Mouse (Mus musculus) MEL (cell line): ENCODE results near the gene Cklf. TPM values are rescaled to one million over a fixed set of nuclear protein-coding genes. Genes with fewer than 3 reads are reported as not detected.

Experiments
- DNase-seq: peaks from one replicate; pipeline ENCODE4 v3.0.0; 2011; ENCODE audit warnings: low read depth, low spot score
- H3K27ac ChIP-seq: 2 replicates; pipeline ENCODE4 v1.5.1; 2012; ENCODE audit warnings: low read depth, mild to moderate bottlenecking, control low read depth, low read length, moderate library complexity; ENCODE audit not compliant: control insufficient read depth
- H3K27me3 ChIP-seq, 2 experiments: fragments of 150-350 bp in 1 of 2; sonication (generic) in 1 of 2; 2 replicates each; pipeline ENCODE4 v1.6.1; 2012; ENCODE audit warnings: low read length in 2 of 2, mild to moderate bottlenecking in 2 of 2, improper control_type of control experiment in 1 of 2, moderate library complexity in 1 of 2; ENCODE audit not compliant: insufficient read depth in 2 of 2, control insufficient read depth in 1 of 2
- H3K36me3 ChIP-seq, 2 experiments: 2 replicates each; pipeline ENCODE4 v1.6.1; 2012 to 2014; ENCODE audit warnings: low read length in 2 of 2, improper control_type of control experiment in 1 of 2, inconsistent platforms in 1 of 2, mild to moderate bottlenecking in 1 of 2; ENCODE audit not compliant: insufficient read depth in 2 of 2, control insufficient read depth in 1 of 2
- H3K4me1 ChIP-seq, 2 experiments: fragments of 150-350 bp in 1 of 2; sonication (generic) in 1 of 2; 2 replicates each; pipeline ENCODE4 v1.6.1; 2012; ENCODE audit warnings: low read length in 2 of 2, improper control_type of control experiment in 1 of 2, mild to moderate bottlenecking in 1 of 2; ENCODE audit not compliant: insufficient read depth in 2 of 2, control insufficient read depth in 1 of 2
- H3K4me3 ChIP-seq, 2 experiments: fragments of 150-350 bp in 1 of 2; sonication (generic) in 1 of 2; 2 replicates each; pipeline ENCODE4 v1.5.1; 2012; ENCODE audit warnings: low read depth in 2 of 2, low read length in 2 of 2, mild to moderate bottlenecking in 2 of 2, moderate library complexity in 2 of 2, control low read depth in 1 of 2, improper control_type of control experiment in 1 of 2; ENCODE audit not compliant: control insufficient read depth in 1 of 2, insufficient read depth in 1 of 2
- H3K79me2 ChIP-seq: 2 replicates; pipeline ENCODE4 v1.6.1; 2012; ENCODE audit warnings: mild to moderate bottlenecking, low read length, moderate library complexity; ENCODE audit not compliant: control insufficient read depth, poor library complexity, insufficient read depth
- H3K9ac ChIP-seq: 2 replicates; pipeline ENCODE4 v1.6.1; 2012; ENCODE audit warnings: low read depth, mild to moderate bottlenecking, control low read depth, low read length, moderate library complexity; ENCODE audit not compliant: control insufficient read depth, poor library complexity, severe bottlenecking
- H3K9me3 ChIP-seq: fragments of 150-350 bp; sonication (generic); replicated peaks from 2 replicates; pipeline ENCODE4 v1.6.1; 2012; ENCODE audit warnings: mild to moderate bottlenecking, low read length, improper control_type of control experiment, moderate library complexity; ENCODE audit not compliant: insufficient read depth
- CHD1 ChIP-seq: IDR thresholded peaks from 2 replicates; pipeline ENCODE4 v1.6.1; 2012; ENCODE audit warnings: low read depth, mild to moderate bottlenecking, inconsistent platforms, low read length, improper control_type of control experiment
- CTCF ChIP-seq, 3 experiments: IDR thresholded peaks in 2 of 3; conservative IDR thresholded peaks in 1 of 3; 2 replicates each; pipeline ENCODE4 v1.5.1; 2011 to 2012; ENCODE audit warnings: low read length in 3 of 3, low read depth in 2 of 3, mild to moderate bottlenecking in 2 of 3, improper control_type of control experiment in 1 of 3, inconsistent platforms in 1 of 3, mixed read lengths in 1 of 3, moderate library complexity in 1 of 3; ENCODE audit not compliant: control insufficient read depth in 1 of 3, insufficient read depth in 1 of 3, poor library complexity in 1 of 3, severe bottlenecking in 1 of 3
- E2F4 ChIP-seq: IDR thresholded peaks from 2 replicates; pipeline ENCODE4 v1.6.1; 2011; ENCODE audit warnings: low read depth, low read length, improper control_type of control experiment, borderline replicate concordance
- EP300 ChIP-seq, 2 experiments: IDR thresholded peaks; 2 replicates each; pipeline ENCODE4 v1.6.1; 2011; ENCODE audit warnings: improper control_type of control experiment in 2 of 2, low read length in 2 of 2, low read depth in 1 of 2, mild to moderate bottlenecking in 1 of 2
- ETS1 ChIP-seq: IDR thresholded peaks from 2 replicates; pipeline ENCODE4 v1.6.1; 2012; ENCODE audit warnings: low read depth, mild to moderate bottlenecking, inconsistent platforms, low read length, improper control_type of control experiment, moderate library complexity
- GABPA ChIP-seq: IDR thresholded peaks from 2 replicates; pipeline ENCODE4 v1.6.1; 2012; ENCODE audit warnings: low read depth, mild to moderate bottlenecking, inconsistent platforms, low read length, improper control_type of control experiment, moderate library complexity
- GATA1 ChIP-seq: IDR thresholded peaks from 2 replicates; pipeline ENCODE4 v1.6.1; 2011; ENCODE audit warnings: low read depth, low read length, improper control_type of control experiment
- HCFC1 ChIP-seq: IDR thresholded peaks from 2 replicates; pipeline ENCODE4 v1.6.1; 2012; ENCODE audit warnings: low read depth, mild to moderate bottlenecking, inconsistent platforms, low read length, improper control_type of control experiment, moderate library complexity
- JUND ChIP-seq: IDR thresholded peaks from 2 replicates; pipeline ENCODE4 v1.6.1; 2011; ENCODE audit warnings: low read depth, mild to moderate bottlenecking, improper control_type of control experiment, low read length
- KAT2A ChIP-seq: conservative IDR thresholded peaks from 2 replicates; pipeline ENCODE4 v1.6.1; 2012; ENCODE audit warnings: low read depth, low read length, improper control_type of control experiment, inconsistent platforms
- MAFK ChIP-seq: IDR thresholded peaks from 2 replicates; pipeline ENCODE4 v1.6.1; 2011; ENCODE audit warnings: low read depth, mild to moderate bottlenecking, low read length, improper control_type of control experiment, borderline replicate concordance
- MAX ChIP-seq: IDR thresholded peaks from 2 replicates; pipeline ENCODE4 v1.6.1; 2011; ENCODE audit warnings: low read length, improper control_type of control experiment
- MAZ ChIP-seq: IDR thresholded peaks from 2 replicates; pipeline ENCODE4 v1.6.1; 2012; ENCODE audit warnings: low read depth, mild to moderate bottlenecking, inconsistent platforms, low read length, improper control_type of control experiment
- MXI1 ChIP-seq: IDR thresholded peaks from 2 replicates; pipeline ENCODE4 v1.6.1; 2011; ENCODE audit warnings: mild to moderate bottlenecking, low read depth, low read length, improper control_type of control experiment
- MYC ChIP-seq: IDR thresholded peaks from 2 replicates; pipeline ENCODE4 v1.6.1; 2011; ENCODE audit warnings: low read depth, mild to moderate bottlenecking, low read length, improper control_type of control experiment, moderate library complexity
- NELFE ChIP-seq: IDR thresholded peaks from 2 replicates; pipeline ENCODE4 v1.6.1; 2011; ENCODE audit warnings: low read depth, low read length, improper control_type of control experiment
- POLR2AphosphoS2 ChIP-seq: IDR thresholded peaks from 2 replicates; pipeline ENCODE4 v1.6.1; 2011; ENCODE audit warnings: low read length, improper control_type of control experiment
- RAD21 ChIP-seq: IDR thresholded peaks from 2 replicates; pipeline ENCODE4 v1.6.1; 2011; ENCODE audit warnings: mild to moderate bottlenecking, low read depth, low read length, improper control_type of control experiment
- TBP ChIP-seq: IDR thresholded peaks from 2 replicates; pipeline ENCODE4 v1.8.0; 2011; ENCODE audit warnings: low read depth, low read length, improper control_type of control experiment
- USF1 ChIP-seq: IDR thresholded peaks from 2 replicates; pipeline ENCODE4 v1.6.1; 2014; ENCODE audit warnings: low read depth, mild to moderate bottlenecking, inconsistent platforms, low read length, improper control_type of control experiment, moderate library complexity
- ZC3H11A ChIP-seq: IDR thresholded peaks from 2 replicates; pipeline ENCODE4 v1.6.1; 2012; ENCODE audit warnings: low read depth, mild to moderate bottlenecking, inconsistent platforms, low read length, improper control_type of control experiment
- ZKSCAN1 ChIP-seq: IDR thresholded peaks from 2 replicates; pipeline ENCODE4 v1.6.1; 2012; ENCODE audit warnings: low read depth, mild to moderate bottlenecking, inconsistent platforms, low read length, improper control_type of control experiment, moderate library complexity
- ZNF384 ChIP-seq: IDR thresholded peaks from 2 replicates; pipeline ENCODE4 v1.6.1; 2012; ENCODE audit warnings: low read depth, mild to moderate bottlenecking, inconsistent platforms, low read length, improper control_type of control experiment
- polyA plus RNA-seq, 2 experiments: library from polyadenylated mRNA; stranded (reverse) in 1 of 2; unstranded in 1 of 2; fragments of >175 nt in 1 of 2; fragments of >200 nt in 1 of 2; gene quantifications; 2 replicates each; pipeline versions ENCODE4 v1.2.1 to v1.2.4; 2012; ENCODE audit warnings: low replicate concordance in 2 of 2, low read depth in 1 of 2; ENCODE audit not compliant: insufficient read length in 2 of 2, insufficient read depth in 1 of 2, missing spikeins in 1 of 2
- total RNA-seq: library from RNA; depleted of rRNA; stranded (reverse); fragments of 300-350 nt; gene quantifications from 2 replicates; pipeline ENCODE4 v1.2.3, GENCODE M21; 2012

Gene Cklf
- total and polyA plus RNA-seq, 3 experiments: 27.1 to 30.1 TPM; not detected in 1

- no peak for TF ChIP-seq KAT2A
- TF ChIP-seq POLR2AphosphoS2: no peak
- 0 out of 4 replicates have a peak, but pooled peaks of 1 of the 2 experiments have one; percentile 21 for TF ChIP-seq EP300 (IDR thresholded peaks at IDR 0.05; ENCODE audit: low read depth in 1 of 2, low read length in 2 of 2)
- TF ChIP-seq GATA1: 0 out of 2 replicates have a peak, but pooled peaks have one; percentile 31
- TF ChIP-seq, all 39 proteins: peak for 2
- H3K27ac ChIP-seq: no peak overlapping the region; the same call in none of the 2 replicates
These were observed 18.6 kb upstream of the Cklf start for GRCm38 (mm10) chr8:104232039-104232438.

GRCm38 (mm10) chr8:104232919-104233318 lies 17.7 kb upstream of the Cklf start:
- no peak overlapping the region for H3K27ac ChIP-seq
- peaks cover 9 to 10% of the 10 kb centered on the region in 2 experiments; a peak in 3 of 4 replicates for H3K36me3 ChIP-seq
- no peaks in the 10 kb centered on the region for H3K9me3 ChIP-seq
- H3K9ac ChIP-seq: no peak overlapping the region
- H3K4me3 ChIP-seq: no peak overlapping the region
- DNase-seq: no peak
- TF ChIP-seq CHD1: no peak
- TF ChIP-seq JUND: no peak
- no peak for TF ChIP-seq ZC3H11A
- no peak for TF ChIP-seq TBP
- TF ChIP-seq USF1: no peak
- TF ChIP-seq MAX: no peak
- TF ChIP-seq HCFC1: no peak
- no peak for TF ChIP-seq GABPA
- TF ChIP-seq MYC: no peak
- no peak for TF ChIP-seq MAFK
- TF ChIP-seq MAZ: no peak
- no peak for TF ChIP-seq ZKSCAN1
- no peak for TF ChIP-seq CTCF (IDR thresholded peaks at IDR 0.05 in 2 of 3, conservative IDR thresholded peaks at IDR 0.05 in 1 of 3; ENCODE audit: control insufficient read depth in 1 of 3, insufficient read depth in 1 of 3, low read depth in 2 of 3, low read length in 3 of 3, poor library complexity in 1 of 3, severe bottlenecking in 1 of 3)
- TF ChIP-seq MXI1: no peak
- TF ChIP-seq E2F4: no peak
- no peak for TF ChIP-seq RAD21
- no peak for TF ChIP-seq NELFE
- no peak for TF ChIP-seq ZNF384
- TF ChIP-seq ETS1: no peak
- H3K79me2 ChIP-seq: no peaks in the 10 kb centered on the region
- peaks cover 10 to 15% of the 10 kb centered on the region in 2 experiments for H3K4me1 ChIP-seq
- H3K27me3 ChIP-seq: no peaks in the 10 kb centered on the region

More at GRCm38 (mm10) chr8:104232039-104232438, 18.6 kb upstream of the Cklf start:
- Histone ChIP-seq H3K4me1 (peaks cover 10 to 15% of the 10 kb centered on the region in 2 experiments), H3K36me3 (peaks cover 9 to 10% of the 10 kb centered on the region in 2 experiments), H3K9ac (no peak overlapping the region), H3K27me3 (no peaks in the 10 kb centered on the region), H3K9me3 (no peaks in the 10 kb centered on the region), H3K79me2 (no peaks in the 10 kb centered on the region), H3K4me3 (no peak overlapping the region)
- peak; percentile 61 for DNase-seq
